Mouse (Mus musculus) left cerebral cortex, adult 2 months (tissue): ENCODE results near the gene Gjb4. TPM values are rescaled to one million over a fixed set of nuclear protein-coding genes. Genes with fewer than 3 reads are reported as not detected.

Experiments used
- DNase-seq, 2 experiments: peaks; one replicate each; pipeline ENCODE4 v3.0.0; 2021 to 2022; ENCODE audit warnings: low spot score in 2 of 2, mixed read lengths in 1 of 2; ENCODE audit errors: extremely low spot score in 1 of 2
- H3K27ac ChIP-seq: fragments of 200-600 bp; 2 replicates; pipeline ENCODE4 v1.8.1; 2022
- H3K4me3 ChIP-seq: fragments of 200-600 bp; 2 replicates; pipeline ENCODE4 v1.8.1; 2022
- CTCF ChIP-seq: fragments of 200-600 bp; IDR thresholded peaks from 2 replicates; pipeline ENCODE4 v1.8.1; 2022; ENCODE audit warnings: antibody characterized with exemption, mild to moderate bottlenecking, moderate library complexity
- intact Hi-C: fragments of 180-260 bp; cut with DNase I; formaldehyde crosslinking; loops from one replicate; pipeline ENCODE4 v1.15.1; 2025
- total RNA-seq, 2 experiments: library from RNA; stranded (reverse); gene quantifications; 2 replicates each; pipeline ENCODE4 v1.2.3; 2021

Gjb4 gene
- total RNA-seq, 2 experiments from 2014 or later: not detected

- peak; percentile 93 for TF ChIP-seq CTCF
- intact Hi-C loops: loop anchor here (1.0 to 5.0 kb wide), 3 partner anchors 69 to 1174 kb away; no protein-coding TSS in a partner anchor
- no peak overlapping the region for H3K27ac ChIP-seq
- peak; percentile 70 to 78 for DNase-seq
- H3K4me3 ChIP-seq: no peak overlapping the region
Measured at GRCm38 (mm10) chr4:127368379-127368973, 14.6 kb upstream of the Gjb4 start.

DNA sequence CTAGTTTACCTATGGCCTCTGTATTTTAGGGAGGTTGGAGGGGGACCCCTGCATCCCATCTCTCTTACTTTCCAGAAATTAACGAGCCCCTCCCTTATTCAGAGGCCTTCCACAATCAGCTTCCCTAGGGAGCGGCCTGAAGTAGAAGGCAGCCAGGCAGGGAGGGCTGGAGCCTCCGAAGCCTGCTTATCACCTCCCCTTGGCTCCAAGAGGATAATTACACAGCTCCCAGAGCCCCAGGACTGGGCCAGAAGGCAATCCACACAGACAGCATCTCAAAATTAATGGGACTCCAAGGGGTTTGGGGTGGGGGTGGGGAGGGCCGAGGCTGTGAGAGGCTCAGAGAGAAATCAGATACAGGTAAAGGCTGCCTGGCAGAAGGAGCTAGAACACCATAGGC is 12.0 kb upstream of the Gjb4 start:
- Histone ChIP-seq H3K4me3 (no peak overlapping the region), H3K27ac (no peak overlapping the region)
- no peak for DNase-seq
- intact Hi-C loops: loop anchor here (5.0 kb wide), 2 partner anchors 71 to 1176 kb away; no protein-coding TSS in a partner anchor
- no peak for TF ChIP-seq CTCF

DNA sequence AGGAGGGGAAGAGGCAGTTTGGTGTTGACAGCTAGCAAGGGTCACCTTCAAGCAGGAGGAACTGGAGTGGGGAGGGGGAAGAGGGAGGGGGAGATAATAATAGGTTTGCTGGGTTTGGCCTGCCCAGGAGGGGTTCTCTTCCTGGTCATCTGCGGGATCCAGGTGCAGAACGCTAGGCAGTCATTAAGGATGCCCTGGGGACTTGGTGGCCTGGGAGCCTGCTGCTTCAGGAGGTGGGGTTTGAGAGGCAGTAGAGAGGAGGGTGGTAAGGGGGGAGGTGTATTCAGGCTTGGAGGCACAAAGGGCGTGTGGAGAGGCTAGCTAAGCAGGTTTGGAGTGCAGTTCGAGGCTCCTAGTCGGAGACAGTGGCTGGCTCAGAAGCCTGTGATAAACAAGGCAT is 11.6 kb upstream of the Gjb4 start:
- H3K27ac ChIP-seq: no peak overlapping the region
- intact Hi-C loops: loop anchor here (5.0 kb wide), 2 partner anchors 72 to 1177 kb away; no protein-coding TSS in a partner anchor
- no peak for DNase-seq
- no peak for TF ChIP-seq CTCF
- H3K4me3 ChIP-seq: no peak overlapping the region

DNA sequence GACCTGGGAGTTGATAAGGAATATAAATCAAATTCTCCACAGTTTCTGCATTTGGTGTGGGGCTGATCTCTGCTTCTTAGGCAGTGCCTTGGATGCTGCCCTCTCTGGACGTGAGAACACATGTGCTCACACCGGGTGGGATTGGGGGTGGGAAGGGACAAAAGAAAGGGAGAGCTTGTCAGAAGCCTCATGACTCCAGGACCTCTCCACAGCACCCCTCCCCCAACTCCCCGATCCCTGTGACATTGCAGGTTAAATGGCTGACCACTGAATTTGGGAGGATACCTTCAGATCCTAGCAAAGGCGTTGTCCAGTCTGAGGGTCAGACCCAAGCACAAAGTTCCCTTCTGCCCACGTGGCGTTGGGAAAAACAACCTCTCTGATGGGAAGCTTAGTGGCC is 10.6 kb upstream of the Gjb4 start:
- no peak for TF ChIP-seq CTCF
- intact Hi-C loops: no loop called here
- H3K27ac ChIP-seq: no peak overlapping the region
- DNase-seq: no peak
- H3K4me3 ChIP-seq: no peak overlapping the region

- peak; percentile 56 for TF ChIP-seq CTCF
- no peak for DNase-seq
- intact Hi-C loops: no loop called here
- Histone ChIP-seq H3K27ac (no peak overlapping the region), H3K4me3 (no peak overlapping the region)
Measured at GRCm38 (mm10) chr4:127363331-127363730, 9.4 kb upstream of the Gjb4 start.

- TF ChIP-seq CTCF: no peak
- intact Hi-C loops: no loop called here
- no peak for DNase-seq
- H3K4me3 ChIP-seq: no peak overlapping the region
- H3K27ac ChIP-seq: no peak overlapping the region
Measured at GRCm38 (mm10) chr4:127362520-127362919, 8.6 kb upstream of the Gjb4 start.

DNA sequence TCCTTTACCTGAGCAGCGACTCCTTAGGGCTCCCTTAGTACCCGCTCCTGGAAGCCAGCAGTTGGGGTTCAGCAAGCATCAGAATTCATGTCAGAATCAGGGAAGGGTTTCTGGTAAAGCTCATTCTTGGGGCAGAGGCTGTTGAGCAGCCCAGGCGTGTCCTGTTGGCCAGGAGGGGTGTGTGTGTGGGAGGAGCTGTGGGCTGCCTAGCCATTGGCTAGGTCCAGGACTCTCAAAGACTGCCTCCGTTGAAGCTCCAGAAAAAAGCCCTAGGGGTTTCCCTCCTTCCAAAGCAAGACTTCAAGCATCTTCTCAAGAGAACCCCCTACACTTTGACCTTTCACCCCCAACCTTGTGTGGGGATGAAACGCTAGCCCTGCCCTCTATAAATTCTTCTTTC is 4.1 kb upstream of the Gjb4 start, which contains the start of gene Gjb5:
Gjb5 (minus strand) TSS at position 164 of the 400 bp plus-strand sequence.
- no peak for DNase-seq
- TF ChIP-seq CTCF: no peak
- intact Hi-C loops: no loop called here
- no peak within 1 kb of the TSS for H3K27ac ChIP-seq
- H3K4me3 ChIP-seq: no peak within 1 kb of the TSS

GRCm38 (mm10) chr4:127354506-127355485 is 915 bp upstream of the Gjb4 start:
- no peak for TF ChIP-seq CTCF
- no peak overlapping the region for H3K4me3 ChIP-seq
- no peak overlapping the region for H3K27ac ChIP-seq
- no peak for DNase-seq
- intact Hi-C loops: no loop called here

- no peak for TF ChIP-seq CTCF
- no peak overlapping the region for H3K27ac ChIP-seq
- no peak for DNase-seq
- no peak overlapping the region for H3K4me3 ChIP-seq
- intact Hi-C loops: no loop called here
Measured at GRCm38 (mm10) chr4:127352594-127352993, 1.3 kb downstream of the Gjb4 start.

DNA sequence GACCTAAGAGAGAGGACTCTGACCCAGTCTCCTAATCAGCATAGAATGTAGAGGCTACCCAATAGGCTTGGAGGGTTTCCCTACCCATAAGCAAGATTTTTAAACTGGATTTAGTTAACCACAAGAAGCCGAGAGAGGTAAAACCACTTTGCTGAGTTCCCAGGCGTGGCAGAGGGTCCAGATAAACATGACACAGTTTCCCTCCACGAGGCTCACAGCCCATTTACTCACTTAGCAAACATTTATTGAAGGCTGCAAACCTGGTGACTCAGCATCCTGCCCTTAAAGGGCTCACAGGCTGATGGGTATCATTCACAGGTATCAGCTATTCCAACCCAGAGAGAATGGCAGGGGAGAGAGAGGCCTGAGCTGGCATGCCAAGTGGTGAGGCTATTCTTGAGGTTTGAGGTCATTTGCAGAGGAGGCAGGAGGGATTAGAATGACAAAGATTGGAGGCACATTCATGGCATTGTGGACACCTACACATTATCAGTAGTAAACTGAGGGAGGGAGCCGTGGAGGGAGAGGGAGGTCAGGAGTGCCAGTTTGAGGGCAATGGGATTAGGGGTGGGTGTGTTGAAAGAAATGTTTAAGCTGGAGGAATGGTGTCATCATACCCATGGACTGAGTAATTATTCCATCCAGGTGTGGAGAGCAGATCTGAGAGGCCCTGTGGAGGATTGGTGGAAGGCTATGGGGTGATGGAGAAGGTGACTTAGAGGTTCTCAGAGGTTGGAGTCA is 4.2 kb downstream of the Gjb4 start:
- no peak overlapping the region for H3K27ac ChIP-seq
- intact Hi-C loops: no loop called here
- no peak overlapping the region for H3K4me3 ChIP-seq
- no peak for DNase-seq
- no peak for TF ChIP-seq CTCF

- DNase-seq: no peak
- intact Hi-C loops: no loop called here
- no peak overlapping the region for H3K27ac ChIP-seq
- TF ChIP-seq CTCF: no peak
- H3K4me3 ChIP-seq: no peak overlapping the region
Measured at GRCm38 (mm10) chr4:127345000-127345399, 8.9 kb downstream of the Gjb4 start.

GRCm38 (mm10) chr4:127341372-127341771 is 12.5 kb downstream of the Gjb4 start:
- TF ChIP-seq CTCF: no peak
- DNase-seq: no peak
- intact Hi-C loops: no loop called here
- Histone ChIP-seq H3K4me3 (no peak overlapping the region), H3K27ac (no peak overlapping the region)
